Mouse (Mus musculus): ENCODE data around the gene Bpifb3. TPM values are rescaled to one million over a fixed set of nuclear protein-coding genes. Genes with fewer than 3 reads are reported as not detected.

The Bpifb3 gene
- total RNA-seq, 4 experiments from 2014 or later: not detected

Other genes starting within 250 kb of the Bpifb3 start
- gene Dnmt3c, start 221.6 kb upstream of the Bpifb3 start, total RNA-seq (2022): not detected
- 100 to 1,000 TPM in 3 of 4 experiments, 10 to 100 TPM in 1; 72.9 to 117 (median 101) TPM for gene Mapre1, start 177.0 kb upstream of the Bpifb3 start, total RNA-seq (2022)
- gene Efcab8, start 138.3 kb upstream of the Bpifb3 start, total RNA-seq (2022): under 1 TPM; 0.12 to 0.80 (median 0.63) TPM
- gene Sun5, start 47.1 kb upstream of the Bpifb3 start, total RNA-seq (2022): not detected
- gene Bpifb2, start 43.2 kb upstream of the Bpifb3 start, total RNA-seq (2022): under 1 TPM in 1 of 4 experiments, not detected in 3; 0.17 TPM
- gene Bpifb6, start 17.8 kb upstream of the Bpifb3 start, total RNA-seq (2022): 1 to 10 TPM in 2 of 4 experiments, under 1 TPM in 1, not detected in 1; 0.30 to 6.2 (median 4.9) TPM
- gene Bpifb4, start 20.0 kb downstream of the Bpifb3 start, total RNA-seq (2022): under 1 TPM in 2 of 4 experiments, not detected in 2; 0.44 to 0.59 TPM
- gene Bpifa6, start 56.7 kb downstream of the Bpifb3 start, total RNA-seq (2022): under 1 TPM in 1 of 4 experiments, not detected in 3; 0.17 TPM
- 1 to 10 TPM in 1 of 4 experiments, under 1 TPM in 3; 0.37 to 1.0 (median 0.67) TPM for gene Bpifa2, start 90.0 kb downstream of the Bpifb3 start, total RNA-seq (2022)
- gene Bpifa3, start 212.1 kb downstream of the Bpifb3 start, total RNA-seq (2022): not detected
- not detected for gene Bpifa1, start 224.7 kb downstream of the Bpifb3 start, total RNA-seq (2022)
- gene Bpifa5, start 244.4 kb downstream of the Bpifb3 start, total RNA-seq (2022): not detected